Mouse (Mus musculus): ENCODE results near the gene Elf4. TPM values are rescaled to one million over a fixed set of nuclear protein-coding genes. Genes with fewer than 3 reads are reported as not detected.
A peak's percentile ranks its signal among the peaks of the same experiment; 100 is the strongest.

Elf4 gene
- polyA plus RNA-seq, 1 experiment from 2014 or later = 8.3 TPM

DNA sequence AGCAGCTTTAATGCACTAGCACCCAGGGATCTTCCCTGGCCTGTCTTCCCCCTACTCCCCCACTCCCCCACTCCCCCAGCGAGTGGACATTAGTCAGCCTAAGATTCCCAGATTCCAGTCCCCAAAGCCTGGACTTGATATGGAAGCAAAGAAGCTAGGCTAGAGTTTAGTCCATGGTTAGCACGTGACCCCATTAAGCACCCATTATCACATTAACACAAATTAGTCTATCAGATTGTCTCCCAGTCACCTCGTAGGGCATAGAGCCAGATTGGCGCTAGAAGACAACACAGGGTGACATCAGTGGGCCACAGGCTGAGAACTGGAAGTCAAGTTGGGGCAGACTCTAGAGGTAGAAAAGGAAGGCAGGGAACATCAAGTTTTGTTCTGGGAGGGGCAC, 1.9 kb downstream of the Elf4 start:
- Histone ChIP-seq H3K4me3 (ENCODE audit: low read length) (no peak overlapping the region), H3K27ac (ENCODE audit: low read depth, low read length) (no peak overlapping the region), H3K27me3 (ENCODE audit: control insufficient read depth, insufficient read depth, low read length) (no peaks in the 10 kb centered on the region), H3K9ac (ENCODE audit: low read depth, low read length) (no peak overlapping the region), H3K4me2 (replicated peaks; ENCODE audit: low read depth, low read length) (no peak overlapping the region), H3K4me1 (ENCODE audit: control insufficient read depth, insufficient read depth, low read length) (no peaks in the 10 kb centered on the region), H3K36me3 (ENCODE audit: control insufficient read depth, insufficient read depth, low read length) (no peaks in the 10 kb centered on the region), H3K9me3 (ENCODE audit: control insufficient read depth, low read length) (no peaks in the 10 kb centered on the region)
- 88% methylated on average over 3 of the region's 4 CpGs for WGBS
- no peak for ATAC-seq (ENCODE audit: low FRiP score, low TSS enrichment)

DNA sequence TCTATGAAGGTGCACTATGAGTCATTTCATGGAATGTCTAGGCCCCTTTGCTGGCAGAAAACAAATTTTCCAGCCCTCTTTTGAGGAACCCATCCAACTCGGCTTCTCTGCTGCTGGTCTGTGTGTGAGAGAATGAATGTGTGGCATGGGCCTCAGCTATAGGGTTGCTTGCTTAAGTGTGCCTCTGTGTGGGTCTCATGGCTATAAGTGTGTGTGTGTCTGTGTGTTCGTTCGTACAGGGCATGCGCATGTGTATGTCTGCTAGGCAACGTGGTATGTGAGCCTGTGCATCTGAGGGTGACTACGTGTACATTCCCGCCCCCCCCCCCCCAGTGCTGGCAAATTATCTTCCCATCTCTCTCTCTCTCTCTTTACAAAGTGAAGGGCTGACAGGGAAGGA, 2.4 kb downstream of the Elf4 start:
- 84% methylated on average over 7 of the region's 7 CpGs for WGBS
- H3K36me3 ChIP-seq (ENCODE audit: control insufficient read depth, insufficient read depth, low read length) = no peaks in the 10 kb centered on the region
- H3K4me2 ChIP-seq (replicated peaks; ENCODE audit: low read depth, low read length) = no peak overlapping the region
- H3K4me1 ChIP-seq (ENCODE audit: control insufficient read depth, insufficient read depth, low read length) = no peaks in the 10 kb centered on the region
- no peaks in the 10 kb centered on the region for H3K27me3 ChIP-seq (ENCODE audit: control insufficient read depth, insufficient read depth, low read length)
- no peak overlapping the region for H3K27ac ChIP-seq (ENCODE audit: low read depth, low read length)
- no peaks in the 10 kb centered on the region for H3K9me3 ChIP-seq (ENCODE audit: control insufficient read depth, low read length)
- H3K9ac ChIP-seq (ENCODE audit: low read depth, low read length) = no peak overlapping the region
- no peak for ATAC-seq (ENCODE audit: low FRiP score, low TSS enrichment)
- H3K4me3 ChIP-seq (ENCODE audit: low read length) = no peak overlapping the region

DNA sequence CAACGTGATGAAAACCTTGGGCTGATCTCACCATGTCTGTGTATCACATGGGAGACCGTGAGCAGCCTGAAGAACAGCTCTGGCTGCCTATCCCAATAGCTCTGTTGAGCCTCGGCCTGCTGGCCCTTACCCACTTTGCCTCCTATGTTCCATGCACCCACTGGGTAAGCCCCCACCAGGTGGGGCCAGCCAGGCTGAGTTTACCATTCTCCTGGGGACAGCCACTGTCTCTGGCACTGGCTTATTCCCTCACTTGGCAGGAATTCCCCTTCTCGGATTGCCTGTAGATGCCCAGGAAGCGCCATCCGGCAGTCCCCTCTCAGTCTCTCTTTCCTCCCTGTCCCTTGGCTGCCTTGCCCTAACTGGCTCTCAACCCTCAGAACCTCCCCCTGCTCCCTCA, 6.0 kb downstream of the Elf4 start:
- Histone ChIP-seq H3K4me1 (ENCODE audit: control insufficient read depth, insufficient read depth, low read length) (no peaks in the 10 kb centered on the region), H3K27me3 (ENCODE audit: control insufficient read depth, insufficient read depth, low read length) (no peaks in the 10 kb centered on the region), H3K9ac (ENCODE audit: low read depth, low read length) (no peak overlapping the region), H3K4me3 (ENCODE audit: low read length) (no peak overlapping the region), H3K36me3 (ENCODE audit: control insufficient read depth, insufficient read depth, low read length) (no peaks in the 10 kb centered on the region), H3K9me3 (ENCODE audit: control insufficient read depth, low read length) (no peaks in the 10 kb centered on the region), H3K27ac (ENCODE audit: low read depth, low read length) (no peak overlapping the region), H3K4me2 (replicated peaks; ENCODE audit: low read depth, low read length) (no peak overlapping the region)
- no peak for ATAC-seq (ENCODE audit: low FRiP score, low TSS enrichment)
- 64% methylated on average over 6 of the region's 6 CpGs for WGBS

DNA sequence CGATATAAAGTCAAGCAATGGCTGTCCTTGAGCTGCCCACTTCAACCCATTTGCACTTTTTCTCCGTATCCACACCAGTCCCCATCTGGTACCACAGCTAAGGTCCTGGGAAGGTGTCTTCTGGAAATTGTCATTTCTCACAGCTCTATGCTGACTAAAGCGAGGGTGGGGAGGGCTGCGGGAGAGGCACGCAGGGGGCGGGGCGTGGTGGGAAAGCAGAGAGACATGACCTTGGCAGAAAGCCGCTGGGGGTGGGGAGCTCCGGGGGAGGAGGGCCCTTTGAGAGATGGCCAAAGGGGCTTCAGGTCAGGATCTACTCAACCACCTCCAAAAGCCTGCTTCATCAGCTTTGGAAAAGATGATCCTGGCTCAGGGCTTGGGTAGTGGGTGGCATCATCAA, 7.9 kb downstream of the Elf4 start:
- H3K9me3 ChIP-seq (ENCODE audit: control insufficient read depth, low read length) = no peaks in the 10 kb centered on the region
- H3K36me3 ChIP-seq (ENCODE audit: control insufficient read depth, insufficient read depth, low read length) = no peaks in the 10 kb centered on the region
- H3K9ac ChIP-seq (ENCODE audit: low read depth, low read length) = no peak overlapping the region
- no peak for ATAC-seq (ENCODE audit: low FRiP score, low TSS enrichment)
- WGBS = 38% methylated on average over 9 of the region's 9 CpGs
- H3K4me3 ChIP-seq (ENCODE audit: low read length) = peak overlapping the region; percentile 46; the same call in 1 of the 2 replicates
- H3K4me1 ChIP-seq (ENCODE audit: control insufficient read depth, insufficient read depth, low read length) = peaks cover 3% of the 10 kb centered on the region; the same call in 1 of the 2 replicates
- H3K27ac ChIP-seq (ENCODE audit: low read depth, low read length) = no peak overlapping the region
- peak overlapping the region; percentile 42; the same call in 1 of the 2 replicates for H3K4me2 ChIP-seq (replicated peaks; ENCODE audit: low read depth, low read length)
- H3K27me3 ChIP-seq (ENCODE audit: control insufficient read depth, insufficient read depth, low read length) = no peaks in the 10 kb centered on the region

DNA sequence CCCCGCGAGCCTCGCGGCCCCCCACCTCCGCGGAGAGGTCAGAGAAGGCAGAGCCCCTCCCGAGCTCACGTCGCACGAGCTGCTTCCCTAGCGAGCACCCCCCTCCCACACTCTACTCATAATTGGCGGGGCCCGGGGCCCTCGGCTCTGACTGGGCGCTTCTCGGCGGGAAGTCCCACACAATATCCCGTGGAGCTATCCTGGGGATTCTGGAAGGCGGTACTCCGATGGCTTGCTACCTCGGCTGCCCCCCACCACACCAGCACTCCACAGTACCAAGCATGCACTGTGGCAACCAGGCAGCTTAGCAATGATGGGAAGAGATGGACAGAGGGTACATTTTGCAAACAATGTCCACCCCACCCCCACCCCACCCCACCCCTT, 8.4 kb downstream of the Elf4 start:
- Histone ChIP-seq H3K27ac (ENCODE audit: low read depth, low read length) (no peak overlapping the region), H3K4me1 (ENCODE audit: control insufficient read depth, insufficient read depth, low read length) (peaks cover 3% of the 10 kb centered on the region; the same call in 1 of the 2 replicates), H3K4me2 (replicated peaks; ENCODE audit: low read depth, low read length) (peak overlapping the region; percentile 42), H3K36me3 (ENCODE audit: control insufficient read depth, insufficient read depth, low read length) (no peaks in the 10 kb centered on the region), H3K9me3 (ENCODE audit: control insufficient read depth, low read length) (no peaks in the 10 kb centered on the region), H3K4me3 (ENCODE audit: low read length) (peak overlapping the region; percentile 46), H3K27me3 (ENCODE audit: control insufficient read depth, insufficient read depth, low read length) (no peaks in the 10 kb centered on the region), H3K9ac (ENCODE audit: low read depth, low read length) (peak overlapping the region; percentile 35; the same call in 1 of the 2 replicates)
- WGBS = 41% methylated on average over 21 of the region's 21 CpGs
- ATAC-seq (ENCODE audit: low FRiP score, low TSS enrichment) = peak; percentile 58

DNA sequence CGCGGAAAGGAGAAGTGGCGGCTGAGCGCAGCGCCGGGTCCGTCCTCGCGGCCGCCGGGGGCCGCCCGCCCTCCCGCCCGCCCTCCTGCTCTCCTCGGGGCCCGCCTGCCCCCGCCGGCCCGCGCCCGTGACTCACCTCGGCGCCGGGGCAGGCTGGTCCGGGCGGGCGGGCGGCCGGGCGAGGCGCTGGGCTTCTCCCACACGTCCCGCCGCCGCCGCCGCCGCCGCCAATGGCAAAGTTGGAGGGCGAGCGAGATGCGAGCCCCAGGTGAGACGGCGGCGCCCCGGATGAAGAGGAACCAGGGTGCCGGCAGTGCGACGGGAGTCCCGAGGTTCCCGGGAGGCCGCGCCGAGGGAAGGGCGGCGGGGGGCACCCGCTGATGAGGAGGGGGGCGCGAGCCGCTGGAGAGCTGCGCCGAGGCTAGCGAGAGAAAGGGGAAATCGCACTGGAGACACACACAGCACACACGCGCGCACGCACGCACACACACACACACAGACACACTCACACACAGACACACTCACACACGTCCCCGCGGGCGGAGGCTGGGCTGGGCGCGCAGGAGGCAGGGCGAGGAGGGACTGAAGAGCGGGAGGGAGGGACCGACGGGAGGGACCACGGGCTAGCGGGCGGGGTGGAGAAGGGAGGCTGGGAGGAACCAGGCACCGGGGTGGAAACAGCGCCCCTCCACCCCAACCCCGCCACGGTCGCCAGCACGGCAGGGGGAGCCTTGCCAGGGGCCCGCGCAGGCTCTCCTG, 9.0 kb downstream of the Elf4 start:
- Histone ChIP-seq H3K4me1 (ENCODE audit: control insufficient read depth, insufficient read depth, low read length) (peaks cover 3% of the 10 kb centered on the region; the same call in 1 of the 2 replicates), H3K9ac (ENCODE audit: low read depth, low read length) (peak overlapping the region; percentile 64), H3K27ac (ENCODE audit: low read depth, low read length) (no peak overlapping the region), H3K27me3 (ENCODE audit: control insufficient read depth, insufficient read depth, low read length) (no peaks in the 10 kb centered on the region), H3K4me2 (replicated peaks; ENCODE audit: low read depth, low read length) (peak overlapping the region; percentile 42), H3K9me3 (ENCODE audit: control insufficient read depth, low read length) (no peaks in the 10 kb centered on the region), H3K36me3 (ENCODE audit: control insufficient read depth, insufficient read depth, low read length) (no peaks in the 10 kb centered on the region), H3K4me3 (ENCODE audit: low read length) (peak overlapping the region; percentile 46)
- ATAC-seq (ENCODE audit: low FRiP score, low TSS enrichment) = peak; percentile 90
- 22% methylated on average over 56 of the region's 91 CpGs for WGBS

DNA sequence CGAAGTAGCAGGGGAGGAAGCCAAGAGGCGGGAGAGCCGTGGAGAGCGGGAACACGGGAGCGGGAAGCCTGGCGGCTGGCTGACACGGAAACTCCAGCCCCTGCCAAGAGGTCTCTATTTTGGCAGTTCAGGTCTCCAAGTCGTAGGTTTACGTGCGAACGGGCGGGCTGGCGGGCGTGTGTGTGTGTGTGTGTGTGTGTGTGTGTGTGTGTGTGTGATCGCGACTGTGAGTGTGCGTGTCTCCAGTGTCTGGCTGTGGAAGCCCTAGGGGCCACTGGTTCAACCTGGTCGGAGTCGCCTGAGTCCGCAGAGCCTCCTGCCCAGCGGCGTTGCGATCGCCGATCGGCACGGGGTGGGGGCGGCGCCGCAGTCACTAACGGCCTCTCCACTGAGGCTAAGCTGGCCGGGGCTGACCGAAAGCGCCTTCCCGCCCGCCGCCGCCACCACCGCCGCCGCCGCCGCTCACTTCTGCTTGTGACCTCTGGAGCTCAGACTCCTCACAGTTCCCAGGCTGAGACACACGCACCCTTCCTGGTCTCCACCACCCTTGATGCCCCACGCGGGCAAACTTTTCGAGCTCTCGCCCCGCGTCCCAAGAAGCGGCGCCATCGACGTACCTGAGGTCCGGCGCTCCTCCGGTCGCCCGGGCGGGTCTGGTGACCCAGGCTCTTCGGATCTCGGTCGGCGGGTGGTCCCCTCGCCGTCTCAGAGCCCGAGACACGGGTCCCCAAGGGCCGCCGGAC, 9.8 kb downstream of the Elf4 start:
- peak overlapping the region; percentile 42 for H3K4me2 ChIP-seq (replicated peaks; ENCODE audit: low read depth, low read length)
- H3K4me1 ChIP-seq (ENCODE audit: control insufficient read depth, insufficient read depth, low read length) = peaks cover 3% of the 10 kb centered on the region; the same call in 1 of the 2 replicates
- H3K4me3 ChIP-seq (ENCODE audit: low read length) = peak overlapping the region; percentile 46
- ATAC-seq (ENCODE audit: low FRiP score, low TSS enrichment) = peak; percentile 40; the same call in 1 of the 2 replicates
- no peaks in the 10 kb centered on the region for H3K36me3 ChIP-seq (ENCODE audit: control insufficient read depth, insufficient read depth, low read length)
- WGBS = 25% methylated on average over 51 of the region's 71 CpGs
- H3K9me3 ChIP-seq (ENCODE audit: control insufficient read depth, low read length) = no peaks in the 10 kb centered on the region
- peak overlapping the region; percentile 64 for H3K9ac ChIP-seq (ENCODE audit: low read depth, low read length)
- no peak overlapping the region for H3K27ac ChIP-seq (ENCODE audit: low read depth, low read length)
- H3K27me3 ChIP-seq (ENCODE audit: control insufficient read depth, insufficient read depth, low read length) = no peaks in the 10 kb centered on the region

DNA sequence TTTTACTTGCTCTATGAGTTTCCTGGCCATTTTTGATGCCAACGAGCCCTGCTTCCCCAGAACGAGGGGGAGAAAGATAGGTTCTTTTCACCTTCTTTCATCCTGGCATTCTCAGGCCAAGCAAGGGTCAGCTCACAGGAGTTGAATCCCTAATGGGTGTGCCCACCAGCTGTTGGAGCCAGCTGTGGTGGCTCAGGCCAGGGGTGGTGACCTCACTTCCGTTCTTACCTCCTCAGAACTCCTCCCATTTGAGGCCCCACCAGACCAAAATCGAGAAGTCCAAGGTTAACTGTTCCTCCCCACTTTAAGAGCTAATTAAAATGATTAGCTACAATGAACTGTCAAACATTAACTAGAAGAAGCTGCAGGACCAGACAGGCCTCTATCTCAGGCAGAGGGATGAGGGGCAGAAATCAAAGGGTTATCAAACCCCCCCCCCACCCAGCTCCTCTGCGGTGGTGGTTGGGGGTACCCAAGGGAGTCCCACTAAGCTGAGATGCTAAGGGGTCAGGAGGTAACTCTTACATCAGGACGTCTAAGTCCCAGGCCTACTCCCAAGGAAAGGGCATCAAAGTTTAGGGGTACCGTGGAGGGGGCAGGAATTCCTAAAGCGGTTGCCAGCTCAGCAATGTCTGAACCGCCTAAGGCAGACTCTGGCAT, 10.6 kb downstream of the Elf4 start:
- H3K27ac ChIP-seq (ENCODE audit: low read depth, low read length) = no peak overlapping the region
- no peaks in the 10 kb centered on the region for H3K27me3 ChIP-seq (ENCODE audit: control insufficient read depth, insufficient read depth, low read length)
- H3K4me1 ChIP-seq (ENCODE audit: control insufficient read depth, insufficient read depth, low read length) = peaks cover 3% of the 10 kb centered on the region; the same call in 1 of the 2 replicates
- peak overlapping the region; percentile 42 for H3K4me2 ChIP-seq (replicated peaks; ENCODE audit: low read depth, low read length)
- no peak for ATAC-seq (ENCODE audit: low FRiP score, low TSS enrichment)
- peak overlapping the region; percentile 64; the same call in 1 of the 2 replicates for H3K9ac ChIP-seq (ENCODE audit: low read depth, low read length)
- H3K36me3 ChIP-seq (ENCODE audit: control insufficient read depth, insufficient read depth, low read length) = no peaks in the 10 kb centered on the region
- 39% methylated on average over 9 of the region's 9 CpGs for WGBS
- peak overlapping the region; percentile 46 for H3K4me3 ChIP-seq (ENCODE audit: low read length)
- H3K9me3 ChIP-seq (ENCODE audit: control insufficient read depth, low read length) = no peaks in the 10 kb centered on the region
